Mouse (Mus musculus) liver, embryonic 14.5 days (tissue): Measurements from ENCODE around the gene Plekhf1.

Experiments used
- CTCF ChIP-seq: IDR thresholded peaks from 2 replicates; pipeline ENCODE4 v1.5.1; 2016; ENCODE audit warnings: antibody characterized with exemption, low read depth, control low read depth
- EP300 ChIP-seq: IDR thresholded peaks from 2 replicates; pipeline ENCODE4 v1.6.1; 2016; ENCODE audit warnings: antibody characterized with exemption, low read depth

DNA sequence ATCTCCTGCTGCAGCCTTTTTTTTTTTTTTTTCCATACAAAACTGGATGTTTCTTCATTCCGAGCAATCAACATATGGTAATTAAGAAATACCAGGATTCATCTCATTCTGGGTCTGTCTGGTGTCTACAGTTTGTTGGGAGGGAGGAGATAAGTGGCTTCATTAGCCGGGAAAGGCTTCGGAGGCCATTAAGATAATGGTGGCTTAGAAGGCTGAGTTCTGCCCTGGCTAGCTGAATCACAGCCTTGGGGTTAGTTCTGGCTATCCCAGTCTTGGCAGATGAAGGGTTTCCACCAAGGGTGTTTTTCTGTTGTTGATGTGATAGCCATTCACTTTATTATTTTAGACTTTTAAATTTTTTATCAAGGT lies 26.5 kb downstream of the Plekhf1 start:
- TF ChIP-seq EP300 (no peak), CTCF (no peak)
